Mouse (Mus musculus) heart, postnatal 0 days (tissue): ENCODE measurements around the gene Sfxn3. TPM values are rescaled to one million over a fixed set of nuclear protein-coding genes. Genes with fewer than 3 reads are reported as not detected.

ENCODE experiments used
- ATAC-seq: fragments of 200-750 bp; cut with Nextera tagmentation; 2 replicates; pipeline ENCODE4 v1.8.0; 2017; ENCODE audit warnings: low read depth, moderate number of reproducible peaks, moderate library complexity; ENCODE audit not compliant: insufficient read depth
- DNase-seq: peaks from one replicate; pipeline ENCODE4 v3.0.0-alpha.2; 2016; ENCODE audit warnings: low spot score
- H3K27ac ChIP-seq: fragments of 300-500 bp; sonication (generic); 2 replicates; pipeline ENCODE4 v1.5.1; 2014; ENCODE audit warnings: low read depth, mild to moderate bottlenecking
- H3K27me3 ChIP-seq: fragments of 300-500 bp; sonication (generic); 2 replicates; pipeline ENCODE4 v1.6.1; 2014; ENCODE audit warnings: low read length, mixed read lengths; ENCODE audit not compliant: control insufficient read depth, insufficient read depth
- H3K36me3 ChIP-seq: fragments of 300-500 bp; sonication (generic); replicated peaks from 2 replicates; pipeline ENCODE4 v1.6.1; 2014; ENCODE audit warnings: low read length, mixed read lengths; ENCODE audit not compliant: control insufficient read depth, insufficient read depth
- H3K4me1 ChIP-seq: fragments of 300-500 bp; sonication (generic); 2 replicates; pipeline ENCODE4 v1.6.1; 2014; ENCODE audit warnings: antibody characterized with exemption; ENCODE audit not compliant: control insufficient read depth, insufficient read depth
- H3K4me2 ChIP-seq: fragments of 300-500 bp; sonication (generic); 2 replicates; pipeline ENCODE4 v1.6.1; 2014; ENCODE audit warnings: low read depth, mild to moderate bottlenecking, low read length, moderate library complexity
- H3K4me3 ChIP-seq: fragments of 300-500 bp; sonication (generic); 2 replicates; pipeline ENCODE4 v1.5.1; 2014; ENCODE audit warnings: low read depth, low read length
- H3K9ac ChIP-seq: fragments of 300-500 bp; sonication (generic); replicated peaks from 2 replicates; pipeline ENCODE4 v1.6.1; 2014; ENCODE audit warnings: low read depth, low read length, mixed read lengths
- H3K9me3 ChIP-seq: fragments of 300-500 bp; sonication (generic); replicated peaks from 2 replicates; pipeline ENCODE4 v1.6.1; 2016; ENCODE audit warnings: low read length; ENCODE audit not compliant: control insufficient read depth
- CTCF ChIP-seq: IDR thresholded peaks from 2 replicates; pipeline ENCODE4 v1.5.1; 2016; ENCODE audit warnings: antibody characterized with exemption, control low read depth, low read depth
- EP300 ChIP-seq: IDR thresholded peaks from 2 replicates; pipeline ENCODE4 v1.6.1; 2016; ENCODE audit warnings: antibody characterized with exemption, low read depth
- WGBS: fragments of 180-500 bp; shearing (Covaris S2); extraction: QIAGEN DNeasy Blood & Tissue Kit; methylation state at CpG from one replicate; pipeline ENCODE4 v1.1.7; 2014; 5-methylcytosine and 5-hydroxymethylcytosine counted together
- polyA plus RNA-seq: library from polyadenylated mRNA; unstranded; fragments of >200 nt; fragmentation: Nextera tagmentation; extraction: Ambion mirVana; gene quantifications from 2 replicates; pipeline ENCODE4 v1.2.1, GENCODE M21; 2015
- total RNA-seq: library from RNA; depleted of rRNA; stranded (reverse); fragments of >200 nt; gene quantifications from 2 replicates; pipeline ENCODE4 v1.2.3, GENCODE M21; 2014; ENCODE audit warnings: low replicate concordance

Sfxn3 gene
- total and polyA plus RNA-seq, 2 experiments from 2014 or later = 12.4 to 12.8 TPM

DNA sequence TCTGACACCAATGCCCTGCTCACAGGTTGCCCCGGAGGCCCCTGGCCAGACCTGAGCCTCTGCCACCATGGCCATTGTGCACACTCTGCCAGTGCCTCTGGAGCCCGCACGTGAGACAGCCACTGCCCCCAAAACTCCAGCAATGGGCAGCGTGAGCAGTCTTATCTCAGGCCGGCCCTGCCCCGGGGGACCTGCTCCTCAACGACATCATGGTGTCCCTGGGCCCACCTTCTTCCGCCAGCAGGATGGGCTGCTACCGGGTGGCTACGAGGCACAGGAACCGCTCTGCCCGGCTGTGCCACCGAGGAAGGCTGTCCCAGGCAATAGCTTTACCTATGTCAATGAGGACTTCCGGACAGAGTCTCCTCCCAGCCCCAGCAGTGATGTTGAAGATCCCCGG is 25.9 kb upstream of the Sfxn3 start:
- H3K4me2 ChIP-seq = 0 out of 2 replicates have a peak overlapping the region, but pooled peaks have one; percentile 42
- no peaks in the 10 kb centered on the region for H3K27me3 ChIP-seq
- H3K4me1 ChIP-seq = peaks cover 17% of the 10 kb centered on the region
- no peak for DNase-seq
- TF ChIP-seq EP300 (no peak), CTCF (no peak)
- no peak overlapping the region for H3K4me3 ChIP-seq
- 0 out of 2 replicates have a peak overlapping the region, but pooled peaks have one; percentile 29 for H3K9ac ChIP-seq
- H3K36me3 ChIP-seq = peaks cover 34% of the 10 kb centered on the region
- H3K27ac ChIP-seq = no peak overlapping the region
- WGBS = 71% methylated on average over 15 of the region's 15 CpGs
- no peaks in the 10 kb centered on the region for H3K9me3 ChIP-seq
- ATAC-seq = no peak

DNA sequence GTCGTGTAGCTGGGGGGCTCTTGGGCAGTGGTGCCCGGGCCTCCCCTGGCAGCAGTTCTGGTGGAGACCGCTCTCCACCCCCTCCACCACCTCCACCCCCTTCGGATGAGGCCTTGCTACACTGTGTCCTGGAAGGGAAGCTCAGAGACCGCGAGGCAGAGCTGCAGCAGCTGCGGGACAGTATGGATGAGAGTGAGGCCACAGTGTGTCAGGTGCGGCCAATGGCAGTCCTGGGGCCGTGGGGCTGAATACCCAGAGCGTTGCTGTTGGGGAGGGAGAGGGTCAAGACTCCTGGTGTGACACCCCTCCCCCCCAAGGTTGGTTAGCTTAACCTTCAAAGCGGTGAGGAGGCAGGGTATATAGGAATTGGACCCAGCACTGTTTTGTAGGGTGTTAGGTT is 23.3 kb upstream of the Sfxn3 start:
- H3K4me1 ChIP-seq = peaks cover 17% of the 10 kb centered on the region
- DNase-seq (no peak), ATAC-seq (no peak)
- no peaks in the 10 kb centered on the region for H3K27me3 ChIP-seq
- no peak overlapping the region for H3K4me2 ChIP-seq
- TF ChIP-seq CTCF = no peak
- TF ChIP-seq EP300 = no peak
- 77% methylated on average over 11 of the region's 11 CpGs for WGBS
- H3K9ac ChIP-seq = no peak overlapping the region
- no peak overlapping the region for H3K27ac ChIP-seq
- no peaks in the 10 kb centered on the region for H3K9me3 ChIP-seq
- H3K4me3 ChIP-seq = no peak overlapping the region
- peaks cover 49% of the 10 kb centered on the region for H3K36me3 ChIP-seq

DNA sequence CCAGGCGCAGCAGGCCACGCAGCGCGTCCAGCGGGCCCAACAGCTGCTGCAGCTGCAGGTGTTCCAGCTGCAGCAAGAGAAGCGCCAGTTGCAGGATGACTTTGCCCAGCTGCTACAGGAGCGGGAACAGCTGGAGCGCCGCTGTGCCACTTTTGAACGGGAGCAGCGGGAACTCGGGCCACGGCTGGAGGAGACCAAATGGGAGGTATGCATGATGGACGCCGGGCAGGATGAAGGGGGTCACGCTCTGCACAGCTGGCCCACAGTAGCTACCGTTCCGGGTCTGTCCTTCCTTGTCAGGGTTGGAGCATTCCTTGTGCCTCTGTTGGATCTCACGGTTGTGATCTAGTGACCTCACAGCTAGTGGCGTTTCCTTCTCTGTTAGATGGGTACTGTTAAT is 22.5 kb upstream of the Sfxn3 start:
- no peak for ATAC-seq
- H3K27me3 ChIP-seq = no peaks in the 10 kb centered on the region
- TF ChIP-seq CTCF (no peak), EP300 (no peak)

DNA sequence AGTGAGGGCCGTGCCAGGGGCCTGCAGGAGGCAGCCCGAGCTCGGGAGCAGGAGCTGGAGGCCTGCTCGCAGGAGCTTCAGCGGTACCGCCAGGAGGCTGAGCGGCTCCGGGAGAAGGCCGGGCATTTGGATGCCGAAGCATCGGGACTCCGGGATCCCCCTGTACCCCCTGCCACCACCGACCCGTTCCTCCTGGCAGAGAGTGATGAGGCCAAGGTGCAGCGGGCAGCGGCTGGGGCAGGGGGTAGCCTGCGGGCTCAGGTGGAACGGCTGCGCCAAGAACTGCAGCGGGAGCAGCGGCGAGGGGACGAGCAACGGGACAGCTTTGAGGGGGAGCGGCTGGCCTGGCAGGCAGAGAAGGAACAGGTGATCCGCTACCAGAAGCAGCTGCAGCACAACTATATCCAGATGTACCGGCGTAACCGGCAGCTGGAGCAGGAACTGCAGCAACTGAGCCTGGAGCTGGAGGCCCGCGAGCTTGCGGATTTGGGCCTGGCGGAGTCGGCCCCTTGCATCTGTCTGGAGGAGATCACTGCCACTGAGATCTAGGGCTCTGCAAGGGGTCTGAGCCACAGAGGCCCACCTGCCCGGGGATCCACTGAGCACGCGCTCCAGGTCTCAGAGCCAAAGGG is 21.2 kb upstream of the Sfxn3 start:
- peaks cover 14% of the 10 kb centered on the region for H3K4me1 ChIP-seq
- no peaks in the 10 kb centered on the region for H3K9me3 ChIP-seq
- H3K4me3 ChIP-seq = no peak overlapping the region
- no peak overlapping the region for H3K9ac ChIP-seq
- ATAC-seq = no peak
- H3K36me3 ChIP-seq = peaks cover 49% of the 10 kb centered on the region
- no peak for DNase-seq
- no peak overlapping the region for H3K4me2 ChIP-seq
- no peak overlapping the region for H3K27ac ChIP-seq
- 90% methylated on average over 37 of the region's 37 CpGs for WGBS
- TF ChIP-seq EP300 = no peak
- no peak for TF ChIP-seq CTCF
- no peaks in the 10 kb centered on the region for H3K27me3 ChIP-seq

More for the DNA sequence above, 22.5 kb upstream of the Sfxn3 start:
- Histone ChIP-seq H3K4me3 (no peak overlapping the region), H3K9ac (no peak overlapping the region), H3K36me3 (peaks cover 49% of the 10 kb centered on the region), H3K4me1 (peaks cover 17% of the 10 kb centered on the region), H3K9me3 (no peaks in the 10 kb centered on the region), H3K4me2 (no peak overlapping the region), H3K27ac (no peak overlapping the region)
- DNase-seq = no peak
- WGBS = 89% methylated on average over 20 of the region's 20 CpGs

DNA sequence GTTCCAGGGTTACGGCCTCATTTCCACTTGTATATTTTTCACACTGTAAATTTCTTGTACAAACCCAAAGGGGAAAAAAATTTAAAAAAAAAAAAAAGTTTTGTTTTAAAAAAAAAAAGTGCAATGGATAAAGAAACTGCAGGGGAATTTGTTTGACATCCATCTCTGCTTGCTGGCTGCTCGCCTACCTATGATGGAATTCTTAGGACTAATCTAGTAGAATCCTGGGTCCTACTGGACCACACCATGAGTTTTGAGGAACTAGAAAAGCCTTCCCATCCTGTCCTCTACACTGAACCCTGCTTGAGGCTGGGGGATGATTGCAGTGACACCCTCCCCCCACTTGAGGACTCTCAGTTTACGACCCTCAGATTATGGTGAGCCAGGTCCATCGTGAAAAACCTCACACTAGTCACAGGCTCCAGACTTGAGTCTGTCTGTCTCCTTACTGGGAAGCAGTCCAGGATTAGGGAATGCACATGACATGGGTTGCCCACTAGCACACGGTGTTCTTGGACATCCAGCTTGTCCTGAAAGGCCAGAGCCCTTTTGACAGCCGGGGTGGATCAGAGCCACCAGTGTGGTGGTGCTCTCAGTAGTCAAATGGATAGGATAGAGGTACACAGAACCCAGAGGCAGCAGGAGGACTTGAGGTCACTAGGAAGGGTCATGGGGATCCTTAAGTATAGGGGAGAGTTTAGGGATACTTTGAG is 20.2 kb upstream of the Sfxn3 start:
- H3K4me1 ChIP-seq = peaks cover 13% of the 10 kb centered on the region; the same call in 1 of the 2 replicates
- DNase-seq = no peak
- no peaks in the 10 kb centered on the region for H3K27me3 ChIP-seq
- no peak overlapping the region for H3K4me3 ChIP-seq
- 48% methylated on average over 6 of the region's 6 CpGs for WGBS
- peaks cover 49% of the 10 kb centered on the region for H3K36me3 ChIP-seq
- peak overlapping the region; percentile 73 for H3K27ac ChIP-seq
- H3K9me3 ChIP-seq = no peaks in the 10 kb centered on the region
- peak; percentile 37 for ATAC-seq
- no peak overlapping the region for H3K9ac ChIP-seq
- TF ChIP-seq EP300 (peak; percentile 74; the same call in 1 of the 2 replicates), CTCF (no peak)
- no peak overlapping the region for H3K4me2 ChIP-seq
